Mouse (Mus musculus): ENCODE results near the gene Slc25a42.
A peak's percentile ranks its signal among the peaks of the same experiment; 100 is the strongest.

The Slc25a42 gene

GRCm38 (mm10) chr8:70215092-70215491 lies 3.0 kb upstream of the Slc25a42 start:
- DNase-seq (ENCODE audit: low read depth): no peak

DNA sequence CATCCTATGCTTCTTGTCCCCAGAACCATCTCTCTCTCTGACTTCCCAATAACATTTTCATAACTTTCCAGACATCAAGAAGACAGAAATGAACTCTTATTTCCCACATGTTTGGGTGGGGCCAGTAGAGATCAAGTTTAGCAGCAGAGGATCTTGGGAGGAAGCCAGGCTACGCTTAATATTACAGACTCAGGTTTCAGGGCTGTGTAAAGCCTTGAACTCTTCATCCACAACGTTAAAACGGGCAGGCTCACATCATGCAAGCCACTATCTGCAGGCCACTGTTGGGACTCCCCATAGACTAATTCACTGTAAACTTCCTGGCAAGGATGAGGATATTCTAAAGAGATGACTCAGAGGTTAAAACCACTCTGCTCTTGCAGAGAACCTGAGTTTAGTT lies 2.3 kb upstream of the Slc25a42 start:
- DNase-seq (ENCODE audit: low read depth): no peak

DNA sequence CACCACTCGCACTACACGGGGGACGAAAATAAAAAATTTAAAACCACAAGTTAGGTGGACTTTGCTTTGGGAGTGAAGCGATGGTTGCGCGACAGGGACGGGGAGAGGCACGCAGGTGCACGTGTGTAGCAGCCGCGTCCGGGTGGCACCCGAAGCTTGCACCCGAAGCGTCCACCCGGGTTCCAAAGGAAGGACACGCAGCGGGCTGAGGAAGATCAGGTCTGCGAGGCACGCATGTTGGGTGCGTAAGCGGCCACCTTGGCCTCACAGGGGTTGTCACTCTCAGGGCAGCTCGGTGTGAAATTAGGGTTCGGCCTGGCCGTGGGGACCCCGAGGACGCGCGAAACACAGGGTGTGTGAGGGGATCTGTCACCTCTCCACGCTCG lies 386 bp downstream of the Slc25a42 start:
- no peak for DNase-seq (ENCODE audit: low read depth)

GRCm38 (mm10) chr8:70211275-70211674 lies 830 bp downstream of the Slc25a42 start:
- no peak for DNase-seq (ENCODE audit: low read depth)

GRCm38 (mm10) chr8:70210538-70210937 lies 1.6 kb downstream of the Slc25a42 start:
- DNase-seq (ENCODE audit: low read depth): no peak

- DNase-seq (ENCODE audit: low read depth): no peak
Measured at GRCm38 (mm10) chr8:70208130-70208529, 4.0 kb downstream of the Slc25a42 start.

GRCm38 (mm10) chr8:70204757-70205156 lies 7.3 kb downstream of the Slc25a42 start:
- DNase-seq (ENCODE audit: low read depth): no peak

DNA sequence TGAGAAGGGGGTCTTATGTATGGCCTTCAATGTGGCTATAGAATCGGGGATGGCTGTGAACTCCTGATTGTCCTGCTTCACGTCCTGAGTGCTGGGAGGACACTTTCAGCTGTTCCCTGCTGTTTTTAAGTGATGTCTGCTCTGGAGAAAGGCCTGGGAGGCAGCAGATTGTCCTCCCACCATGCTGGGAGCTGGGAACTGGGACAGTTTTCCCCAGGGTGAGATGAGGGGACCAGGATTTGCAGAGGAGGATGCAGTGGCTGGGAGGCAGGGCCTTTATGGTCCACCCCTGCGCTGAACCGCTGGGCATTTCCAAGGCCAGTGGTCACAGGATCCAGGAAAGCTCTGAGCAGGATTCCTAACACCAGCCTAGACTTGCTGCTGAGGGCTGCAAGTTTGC lies 9.0 kb downstream of the Slc25a42 start:
- DNase-seq (ENCODE audit: low read depth): no peak

DNA sequence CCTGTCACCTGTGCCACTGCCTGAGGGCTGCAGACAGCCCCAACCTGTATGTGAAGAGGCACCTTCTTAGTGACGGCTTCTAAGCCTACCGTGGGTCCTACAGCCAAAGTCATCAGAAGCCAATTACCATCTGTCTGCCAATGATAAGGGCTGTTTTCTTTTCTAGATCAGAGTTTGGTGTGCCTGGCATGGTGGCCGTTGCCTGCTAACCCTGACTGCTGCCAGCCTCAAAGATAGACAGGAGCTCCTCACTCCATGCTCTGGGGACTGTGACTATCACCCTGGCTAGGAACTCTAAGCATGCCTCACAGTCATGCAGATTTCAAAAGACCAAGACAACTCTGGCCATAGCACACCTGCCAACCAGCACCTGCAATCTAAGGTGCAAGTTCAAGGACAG lies 10.7 kb downstream of the Slc25a42 start:
- DNase-seq (ENCODE audit: low read depth): no peak

- DNase-seq (ENCODE audit: low read depth): no peak
Measured at GRCm38 (mm10) chr8:70200098-70200681, 11.9 kb downstream of the Slc25a42 start.

- no peak for DNase-seq (ENCODE audit: low read depth)
Measured at GRCm38 (mm10) chr8:70197603-70198002, 14.5 kb downstream of the Slc25a42 start.

DNA sequence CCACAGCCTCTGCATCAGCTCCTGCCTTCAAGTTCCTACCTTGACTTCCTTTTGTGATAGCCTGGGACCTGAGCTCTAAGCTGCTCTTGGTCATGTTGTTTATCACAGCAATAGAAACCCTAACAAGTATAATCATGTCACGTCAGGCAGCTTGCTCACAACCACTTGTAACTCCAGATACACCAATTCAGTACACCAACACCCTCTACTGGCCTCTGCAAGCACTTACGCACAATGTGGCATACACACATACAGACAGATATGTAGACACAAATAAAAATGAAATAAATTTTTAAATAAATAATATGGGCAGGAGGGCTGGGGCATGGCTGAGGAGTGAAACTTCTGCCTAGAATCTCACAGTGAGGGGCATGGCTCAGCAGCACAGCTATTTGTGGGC lies 16.3 kb downstream of the Slc25a42 start:
- DNase-seq (ENCODE audit: low read depth): no peak

DNA sequence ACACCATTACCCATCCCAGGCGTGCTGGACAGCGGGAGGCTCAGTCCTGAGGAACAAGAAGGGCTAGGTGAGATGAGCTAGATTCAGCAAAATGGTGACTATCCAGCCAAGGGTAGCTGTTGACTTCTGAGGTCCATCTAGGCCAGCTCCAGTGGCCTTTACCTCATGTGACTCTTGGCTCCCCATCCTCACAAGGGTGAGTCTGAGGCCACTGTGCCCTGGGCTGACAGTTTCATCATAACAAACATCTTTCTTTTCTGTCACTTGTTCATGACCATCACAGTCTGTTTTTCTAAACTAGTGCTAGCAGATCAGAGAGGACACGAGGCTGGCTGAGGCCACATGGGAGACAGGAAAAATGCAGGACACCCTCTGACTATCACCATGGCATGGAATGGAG lies 17.9 kb downstream of the Slc25a42 start:
- no peak for DNase-seq (ENCODE audit: low read depth)

DNA sequence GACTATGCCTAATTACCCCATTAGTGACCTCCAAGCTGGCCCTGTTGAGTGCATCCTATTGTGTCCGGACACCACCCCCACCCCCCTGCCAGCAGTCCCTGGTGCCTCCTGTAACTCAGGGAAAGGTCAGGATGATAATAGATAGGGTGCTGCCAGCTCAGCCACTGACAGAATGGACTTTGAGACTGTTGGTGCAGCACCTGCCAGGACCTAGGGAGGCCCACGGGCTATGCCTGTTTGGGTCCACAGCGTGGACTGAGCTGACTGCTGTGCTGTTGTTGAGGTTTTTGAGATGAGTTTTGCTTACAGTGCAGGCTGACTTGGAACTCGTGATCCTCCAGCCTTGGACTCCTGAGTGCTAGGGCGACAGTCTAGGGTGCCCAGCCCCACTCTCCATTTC lies 18.9 kb downstream of the Slc25a42 start:
- no peak for DNase-seq (ENCODE audit: low read depth)

DNA sequence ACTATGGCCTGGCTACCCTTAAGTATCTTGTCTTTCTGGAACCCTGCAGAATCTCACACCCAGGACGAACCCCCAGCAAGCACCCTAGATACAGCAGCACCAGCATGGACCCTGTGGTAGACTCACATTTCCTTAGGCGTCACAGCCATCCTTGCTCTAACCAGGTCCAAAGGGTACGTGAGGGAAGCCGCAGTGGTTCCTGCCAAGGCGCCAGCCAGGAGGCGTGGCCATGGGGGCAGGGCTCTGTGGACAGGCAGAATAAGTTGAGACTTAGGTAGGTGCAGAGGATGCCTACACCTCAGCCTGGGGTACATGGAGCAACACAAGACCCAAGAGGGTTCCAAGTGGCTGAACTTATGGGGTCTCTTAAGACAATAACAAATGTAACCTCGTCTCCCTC lies 23.4 kb downstream of the Slc25a42 start:
- no peak for DNase-seq (ENCODE audit: low read depth)

DNA sequence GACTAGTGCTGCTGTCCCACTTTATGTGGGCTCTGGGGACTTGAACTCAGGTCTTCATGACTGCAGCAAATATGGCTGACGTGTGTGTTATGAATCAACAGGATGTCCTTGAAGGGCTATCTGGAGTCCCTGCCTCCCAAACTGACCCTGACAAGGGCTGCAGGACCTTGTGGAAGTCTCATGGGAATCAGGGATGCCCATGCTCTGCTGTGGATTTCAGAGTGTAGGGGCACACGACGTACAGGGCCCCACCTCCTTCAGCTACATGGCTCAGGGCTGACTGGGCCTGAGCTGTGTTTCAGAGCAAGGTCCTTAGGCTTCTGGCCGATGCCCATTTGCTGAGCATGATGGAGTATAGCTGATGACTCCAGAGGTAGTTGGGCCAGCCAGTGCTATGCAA lies 28.9 kb downstream of the Slc25a42 start:
- no peak for DNase-seq (ENCODE audit: low read depth)

DNA sequence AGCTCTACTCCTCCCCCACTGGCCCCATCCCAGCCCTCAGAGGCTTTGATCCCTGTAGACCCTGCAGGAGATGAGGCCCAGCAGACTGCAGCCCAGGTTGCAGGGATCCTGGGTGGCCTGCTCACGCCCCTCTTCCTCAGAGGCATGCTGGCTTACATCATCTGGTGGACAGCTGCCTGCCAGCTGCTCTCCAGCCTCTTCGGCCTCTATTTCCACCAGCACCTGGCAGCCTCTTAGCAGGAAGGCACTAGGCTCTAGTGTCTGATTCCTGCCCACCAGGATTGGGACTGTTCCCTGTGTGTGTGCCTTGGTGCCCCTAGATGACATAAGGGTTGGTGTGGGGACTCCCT lies 30.2 kb downstream of the Slc25a42 start:
- no peak for DNase-seq (ENCODE audit: low read depth)

GRCm38 (mm10) chr8:70181212-70181902 lies 30.7 kb downstream of the Slc25a42 start:
- no peak for DNase-seq (ENCODE audit: low read depth)

DNA sequence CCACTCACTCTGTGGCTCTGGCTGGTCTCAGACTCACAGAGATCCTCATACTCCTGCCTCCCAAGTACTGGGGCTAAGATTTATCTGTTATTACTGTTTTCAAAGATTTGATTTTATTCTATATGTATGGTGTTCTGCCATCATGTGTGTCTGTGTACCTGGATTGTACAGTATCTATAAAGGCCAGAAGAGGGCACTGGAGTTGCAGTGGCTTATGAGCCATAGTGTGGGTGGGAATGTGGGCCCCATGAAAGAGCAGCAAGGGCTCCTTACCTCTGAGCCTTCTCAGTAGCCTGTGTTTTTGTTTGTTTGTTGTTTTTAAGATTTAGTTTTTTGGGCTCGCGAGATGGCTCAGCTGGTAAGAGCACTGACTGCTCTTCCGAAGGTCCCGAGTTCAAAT lies 33.0 kb downstream of the Slc25a42 start:
- DNase-seq (ENCODE audit: low read depth): no peak

GRCm38 (mm10) chr8:70178231-70178630 lies 33.9 kb downstream of the Slc25a42 start:
- DNase-seq (ENCODE audit: low read depth): no peak

GRCm38 (mm10) chr8:70174079-70174478 lies 38.0 kb downstream of the Slc25a42 start:
- no peak for DNase-seq (ENCODE audit: low read depth)

DNA sequence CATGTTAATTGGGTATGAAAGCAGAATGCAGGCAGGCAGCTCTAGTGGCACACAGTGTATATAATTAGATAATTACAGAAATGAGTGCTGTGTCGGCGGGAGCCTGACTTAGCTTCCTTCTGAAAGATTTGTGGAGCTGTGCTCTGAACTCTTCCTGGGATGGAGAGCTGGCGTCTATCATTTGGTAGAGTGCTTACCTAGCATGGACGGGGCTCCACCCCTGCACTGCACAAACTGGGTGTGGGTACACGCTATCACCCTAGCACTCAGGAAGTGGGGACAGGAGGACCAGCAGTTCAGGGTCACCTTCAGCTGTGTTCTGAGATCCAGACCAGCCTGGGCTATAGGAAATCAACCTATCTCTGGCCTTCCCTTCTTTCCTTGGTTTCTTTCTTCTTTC lies 38.8 kb downstream of the Slc25a42 start:
- DNase-seq (ENCODE audit: low read depth): no peak

DNA sequence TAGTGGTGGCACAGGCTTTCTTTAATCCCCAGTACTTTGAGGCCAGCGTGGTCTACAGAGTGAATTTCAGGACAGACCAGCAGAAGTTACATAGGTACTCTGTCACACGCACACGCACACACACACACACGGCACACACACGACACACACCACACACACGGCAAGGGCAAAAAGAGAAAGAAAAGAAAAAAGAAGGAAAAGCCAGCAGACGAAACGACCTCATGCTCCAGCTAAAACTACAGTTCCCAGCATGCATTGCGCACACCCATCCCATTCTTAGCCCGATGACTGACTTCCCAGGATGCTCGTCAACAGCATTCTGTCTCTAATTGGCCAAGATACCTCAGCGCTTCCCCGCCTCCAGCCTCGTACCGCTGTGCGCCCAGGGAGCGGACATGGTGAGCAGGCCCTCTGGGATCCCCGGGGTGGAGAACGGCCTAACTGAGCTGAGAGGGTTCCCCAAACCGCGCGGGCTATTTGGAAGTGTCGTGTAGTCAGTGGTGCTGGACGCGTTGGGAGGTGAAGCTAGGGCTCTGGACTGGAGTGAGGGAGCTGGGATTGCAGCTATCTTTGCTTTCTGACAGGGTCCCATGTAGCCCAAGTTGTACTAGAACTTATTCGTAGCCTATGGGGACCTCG lies 39.9 kb downstream of the Slc25a42 start, which contains the start of gene Tmem161a:
TSS of gene Tmem161a (plus strand) at position 314 of the 639 bp plus-strand sequence.
- peak; percentile 90 for DNase-seq (ENCODE audit: low read depth)

- DNase-seq (ENCODE audit: low read depth): no peak
Measured at GRCm38 (mm10) chr8:70171240-70171639, 40.9 kb downstream of the Slc25a42 start.

All from fibroblast of lung, adult 2 months (primary cell).